Mouse (Mus musculus) fibroblast of lung, adult 2 months (primary cell): ENCODE data around the gene Ptger2.
"Not testable (repeated sequence)": the region's sequence is repeated elsewhere in the genome, so short reads cannot be mapped to it uniquely, and the experiment has no call there.

Source experiments
- DNase-seq: peaks from one replicate; pipeline ENCODE4 v3.0.0-alpha.2; 2011; ENCODE audit warnings: low read depth

Gene Ptger2

DNA sequence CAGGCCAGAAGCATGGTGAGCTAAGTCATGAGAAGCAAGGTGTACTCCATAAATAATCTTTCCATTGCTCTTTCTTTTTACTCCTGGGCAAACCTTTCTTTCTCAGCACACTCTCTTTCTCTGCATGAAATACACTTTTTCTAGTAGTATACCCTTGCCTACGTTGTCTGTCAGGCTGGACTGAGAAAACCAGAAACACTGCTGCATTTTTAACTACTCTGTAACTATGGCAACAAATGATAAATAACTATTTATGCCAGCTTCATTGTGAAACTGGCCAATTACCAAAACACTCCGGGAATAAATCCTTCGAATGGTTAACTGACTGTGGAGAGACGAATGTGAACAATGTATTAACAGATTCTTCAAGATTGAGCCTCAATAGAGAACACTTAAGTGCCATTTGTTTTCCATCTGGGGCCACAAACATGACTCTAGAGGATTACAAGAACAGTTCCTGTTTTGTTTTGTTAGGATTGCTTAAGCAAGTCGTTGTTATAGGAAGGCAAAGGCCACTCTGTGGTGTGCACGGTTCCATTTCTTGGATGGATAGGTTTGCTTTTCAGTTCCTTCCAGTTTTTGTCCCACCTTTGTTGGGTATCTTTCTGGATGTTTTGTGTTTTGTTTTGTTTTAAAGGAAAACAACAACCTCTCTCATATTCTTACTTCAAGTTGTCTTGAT, at the start of gene Ptger2:
Gene Ptger2, plus strand, starts transcription at position 522 of the 682 bp plus-strand sequence.
- not testable (repeated sequence) for DNase-seq

GRCm38 (mm10) chr14:44960746-44961145, 27.2 kb upstream of the Ptger2 start:
- DNase-seq, result no peak

DNA sequence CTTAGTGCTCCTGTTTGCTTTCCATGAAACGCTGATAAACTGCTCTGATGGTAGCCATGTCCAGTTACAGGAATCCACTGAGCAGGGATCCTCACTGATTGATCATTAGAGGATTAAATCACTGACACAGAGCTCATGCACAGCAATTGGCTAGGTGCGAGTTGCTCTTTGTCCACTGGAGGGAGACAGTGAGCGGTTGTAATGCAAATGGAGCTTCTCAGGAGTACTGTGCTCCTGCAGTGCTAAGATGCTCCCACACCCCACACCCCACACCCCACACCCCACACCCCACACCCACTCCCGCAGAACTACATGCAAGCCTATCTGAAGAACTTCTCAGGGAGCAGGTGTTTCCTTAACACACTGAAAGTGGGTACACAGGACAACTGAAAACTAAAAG, 10.7 kb upstream of the Ptger2 start:
- not testable (repeated sequence) for DNase-seq

- DNase-seq, result no peak
Observed at GRCm38 (mm10) chr14:44979887-44980286, 8.1 kb upstream of the Ptger2 start.

DNA sequence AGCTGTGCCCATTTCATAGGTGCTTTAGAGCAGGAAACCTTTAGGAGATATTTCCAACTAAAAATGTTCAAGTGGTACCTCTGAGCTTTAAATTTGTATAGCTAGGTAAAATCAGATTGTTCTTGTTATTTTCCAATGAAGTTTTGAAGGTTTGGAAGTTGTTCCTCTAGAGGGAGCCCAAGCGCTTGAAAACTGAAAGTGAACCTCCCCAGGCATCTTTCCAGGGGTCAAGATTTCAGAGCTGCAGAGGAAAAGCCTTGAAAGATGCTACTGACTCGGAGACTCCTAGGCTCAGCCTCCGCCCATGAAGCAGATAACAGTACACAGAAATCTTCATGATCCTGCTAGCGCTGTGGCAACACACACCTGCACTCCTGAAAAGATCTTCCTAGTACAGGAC, 6.5 kb upstream of the Ptger2 start:
- DNase-seq, result peak; percentile 31

- DNase-seq, result no peak
Observed at GRCm38 (mm10) chr14:44984106-44984505, 3.9 kb upstream of the Ptger2 start.

DNA sequence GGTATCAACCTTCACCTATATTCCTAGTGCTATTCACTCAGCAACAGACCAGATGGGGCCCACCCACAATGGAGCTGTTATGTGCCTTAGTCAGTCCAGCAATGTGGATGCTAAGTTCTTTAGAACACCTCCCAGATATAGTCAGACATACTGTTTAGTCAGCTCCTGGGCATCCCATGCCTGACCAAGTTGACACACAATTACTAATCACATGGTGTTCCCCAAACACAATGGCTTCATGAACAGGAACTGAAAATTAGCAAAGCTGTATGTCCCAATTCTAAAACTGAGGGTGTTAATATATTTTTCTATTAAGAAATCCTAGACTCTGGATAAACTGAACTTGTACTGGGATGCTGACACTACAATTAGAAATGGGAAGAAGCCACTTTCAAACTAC, 1.7 kb upstream of the Ptger2 start:
- no peak for DNase-seq

- no peak for DNase-seq
Observed at GRCm38 (mm10) chr14:44988456-44989016, 541 bp downstream of the Ptger2 start.

DNA sequence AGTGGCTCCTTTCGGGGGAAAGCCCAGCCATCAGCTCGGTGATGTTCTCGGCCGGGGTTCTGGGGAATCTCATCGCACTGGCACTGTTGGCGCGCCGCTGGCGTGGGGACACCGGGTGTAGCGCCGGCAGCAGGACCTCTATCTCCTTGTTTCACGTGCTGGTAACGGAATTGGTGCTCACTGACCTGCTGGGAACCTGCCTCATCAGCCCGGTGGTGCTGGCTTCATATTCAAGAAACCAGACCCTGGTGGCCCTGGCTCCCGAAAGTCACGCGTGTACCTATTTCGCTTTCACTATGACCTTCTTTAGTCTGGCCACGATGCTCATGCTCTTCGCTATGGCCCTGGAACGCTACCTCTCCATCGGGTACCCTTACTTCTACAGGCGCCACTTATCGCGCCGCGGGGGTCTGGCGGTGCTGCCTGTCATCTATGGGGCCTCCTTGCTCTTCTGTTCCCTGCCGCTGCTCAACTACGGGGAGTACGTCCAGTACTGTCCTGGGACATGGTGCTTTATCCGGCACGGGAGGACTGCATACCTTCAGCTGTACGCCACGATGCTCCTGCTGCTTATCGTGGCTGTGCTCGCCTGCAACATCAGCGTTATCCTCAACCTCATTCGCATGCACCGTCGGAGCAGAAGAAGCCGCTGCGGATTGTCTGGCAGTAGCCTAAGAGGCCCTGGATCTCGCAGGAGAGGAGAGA, 1.2 kb downstream of the Ptger2 start:
- DNase-seq, result no peak

DNA sequence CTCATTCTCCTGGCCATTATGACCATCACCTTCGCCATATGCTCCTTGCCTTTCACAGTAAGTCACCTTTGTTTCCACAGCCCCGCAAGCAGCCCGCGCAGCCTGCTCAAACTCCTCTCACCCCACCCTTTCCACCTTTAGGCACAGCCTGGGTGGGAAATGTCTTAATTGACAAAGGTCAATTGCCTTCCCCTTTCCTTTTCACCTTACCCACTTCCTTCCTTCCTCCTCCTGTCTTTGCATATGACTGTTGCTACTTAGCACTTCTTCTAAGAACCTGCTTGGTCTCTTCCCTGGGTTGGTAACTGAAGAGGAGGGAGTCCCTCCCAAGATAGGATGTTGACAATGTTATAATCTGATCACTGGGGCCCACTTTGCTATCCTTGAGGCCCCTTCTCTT, 1.8 kb downstream of the Ptger2 start:
- DNase-seq, result no peak

- no peak for DNase-seq
Observed at GRCm38 (mm10) chr14:44994337-44994736, 6.3 kb downstream of the Ptger2 start.

DNA sequence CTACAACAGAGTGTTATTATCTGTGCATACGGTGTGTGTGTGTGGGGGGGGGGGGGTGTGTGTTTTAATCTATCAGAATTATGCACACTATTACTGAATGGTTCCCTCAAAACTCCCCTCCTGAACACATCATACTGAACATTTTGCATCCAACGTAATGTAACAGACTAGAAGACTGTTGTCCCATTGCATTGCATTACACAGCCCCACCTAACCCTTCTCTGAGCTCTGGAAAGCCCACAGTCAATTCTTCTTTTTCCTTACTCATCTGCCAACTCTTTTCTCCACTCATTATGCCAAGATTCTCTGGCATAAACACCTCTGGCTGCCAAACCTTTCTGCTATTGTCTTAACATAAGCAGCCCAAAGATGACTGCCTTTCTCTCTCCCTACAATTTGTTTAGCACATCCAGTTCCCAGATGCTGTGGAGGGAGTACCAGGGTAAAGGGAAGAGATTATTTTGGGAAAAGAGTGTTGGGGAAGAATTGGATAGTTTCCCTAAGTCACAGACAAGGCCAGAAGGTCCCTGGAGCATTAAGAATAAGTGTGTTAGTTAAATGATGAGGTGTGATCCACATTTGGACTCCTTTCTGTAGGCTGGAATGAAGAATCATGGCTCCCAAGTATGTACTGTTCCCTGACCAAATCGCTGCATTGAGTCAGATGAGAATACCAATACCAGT, 12.2 kb downstream of the Ptger2 start:
- no peak for DNase-seq

DNA sequence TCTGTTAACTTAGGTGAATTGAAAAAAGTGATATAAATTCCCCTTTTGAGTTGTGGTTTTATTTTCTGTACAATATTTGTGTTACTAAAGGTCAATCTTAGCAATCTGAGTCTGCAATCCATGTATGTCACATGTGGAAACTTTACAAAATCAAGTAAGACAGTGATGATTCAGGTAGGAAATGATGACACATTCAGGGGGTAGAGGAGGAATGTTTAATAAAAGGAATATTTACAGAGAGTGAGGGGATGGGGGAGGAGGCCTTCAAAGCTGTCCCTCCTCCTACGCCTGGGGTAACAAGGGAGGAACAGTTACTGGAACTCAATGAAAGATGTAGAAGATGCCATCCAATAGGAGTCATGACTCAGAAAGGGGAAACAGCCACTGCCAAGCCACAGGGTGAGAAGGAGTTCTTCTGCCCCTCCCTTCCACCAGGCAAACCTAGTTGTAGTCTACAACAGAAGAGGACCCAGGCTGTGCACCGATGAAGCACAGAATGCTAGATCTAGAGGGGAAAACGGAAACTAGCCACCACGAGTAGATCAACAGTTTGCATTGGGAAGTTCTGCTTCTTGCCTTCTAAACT, 17.8 kb downstream of the Ptger2 start:
- DNase-seq, result peak; percentile 35

GRCm38 (mm10) chr14:45009242-45009641, 21.2 kb downstream of the Ptger2 start:
- DNase-seq, result no peak

GRCm38 (mm10) chr14:45011260-45011659, 23.3 kb downstream of the Ptger2 start:
- DNase-seq, result no peak

GRCm38 (mm10) chr14:45011671-45012070, 23.7 kb downstream of the Ptger2 start:
- DNase-seq, result no peak

- DNase-seq, result no peak
Observed at GRCm38 (mm10) chr14:45021551-45021950, 33.6 kb downstream of the Ptger2 start.

- no peak for DNase-seq
Observed at GRCm38 (mm10) chr14:45034293-45034692, 46.3 kb downstream of the Ptger2 start.

DNA sequence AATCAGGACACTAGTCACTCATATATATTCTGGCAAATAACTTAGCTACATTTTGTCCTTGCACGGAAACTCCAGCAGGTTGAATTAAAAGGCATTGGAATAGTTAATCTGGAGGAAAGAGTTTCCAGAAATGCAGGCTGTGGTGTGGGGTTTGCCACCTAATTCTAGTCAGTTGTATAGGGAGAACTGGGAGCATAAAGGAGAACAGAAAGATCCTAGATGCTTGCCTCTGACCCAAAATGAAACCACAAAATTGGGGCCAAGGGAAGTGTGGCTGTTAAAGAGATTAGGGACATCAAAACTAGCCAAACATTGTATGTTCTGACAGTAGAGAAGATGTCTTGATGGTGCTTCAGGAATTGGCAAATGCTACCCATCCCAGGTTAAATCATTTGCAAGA, 48.6 kb downstream of the Ptger2 start:
- DNase-seq, result no peak

- DNase-seq, result no peak
Observed at GRCm38 (mm10) chr14:45038052-45038451, 50.1 kb downstream of the Ptger2 start.

DNA sequence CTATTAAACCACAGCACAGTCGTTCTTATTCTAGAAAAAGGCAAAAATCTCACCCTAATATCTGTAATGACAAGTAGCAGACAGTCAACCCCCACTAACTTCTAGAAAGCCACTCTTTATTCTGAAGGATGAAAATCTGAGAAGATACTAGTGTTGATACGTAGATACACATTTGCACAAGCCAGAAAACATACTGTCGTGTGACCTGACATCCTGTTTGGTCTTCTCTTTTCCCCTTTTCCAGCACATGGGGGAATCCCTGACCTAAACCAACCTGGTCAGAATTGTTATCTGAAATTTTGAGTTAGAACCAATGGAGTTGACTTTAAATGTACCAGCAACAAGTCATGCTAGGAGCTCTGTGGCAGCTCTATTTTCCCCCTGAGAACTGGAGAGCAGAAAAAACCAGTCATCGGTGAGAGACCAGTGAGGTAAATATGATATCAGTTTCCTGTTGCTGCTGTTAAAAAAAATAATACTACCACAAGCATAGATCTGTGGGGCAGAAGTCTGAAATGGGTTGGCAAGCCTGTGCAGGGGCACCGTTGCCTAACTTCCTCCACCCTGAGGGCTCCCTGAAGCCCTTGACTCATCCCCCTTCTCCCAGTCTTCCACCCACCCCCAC, 53.0 kb downstream of the Ptger2 start:
- no peak for DNase-seq

GRCm38 (mm10) chr14:45048128-45048527, 60.1 kb downstream of the Ptger2 start:
- DNase-seq, result no peak
